Mouse (Mus musculus) bone marrow macrophage, adult 2 months (primary cell): ENCODE results near the gene Macrod2.

Experiments used
- CTCF ChIP-seq: IDR thresholded peaks from 2 replicates; pipeline ENCODE4 v1.5.1; 2012; ENCODE audit warnings: low read depth, mild to moderate bottlenecking, low read length, moderate library complexity
- POLR2A ChIP-seq: IDR thresholded peaks from 2 replicates; pipeline ENCODE4 v1.6.1; 2012; ENCODE audit warnings: mild to moderate bottlenecking, low read depth, low read length, borderline replicate concordance

DNA sequence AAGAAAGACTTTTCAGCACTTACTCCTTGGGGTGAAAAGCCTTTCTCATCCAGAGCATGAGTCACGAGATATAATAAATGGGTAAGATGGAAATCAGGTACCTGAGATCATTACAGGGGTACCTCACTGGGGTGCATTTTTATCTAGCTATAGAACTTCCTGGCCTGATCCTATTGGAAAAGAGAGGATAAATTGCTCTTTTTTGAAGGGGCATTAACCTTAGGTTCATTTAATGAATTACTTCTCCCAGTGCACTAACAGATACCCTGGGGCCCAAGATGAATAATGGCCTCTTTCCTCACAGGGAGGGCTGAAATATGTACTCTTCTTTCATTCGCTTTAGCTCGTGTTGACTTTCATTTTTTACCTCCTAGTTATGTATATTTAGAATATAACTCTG, 1082.5 kb downstream of the Macrod2 start:
- no peak for TF ChIP-seq CTCF
- TF ChIP-seq POLR2A, result no peak
